Mouse (Mus musculus) limb, embryonic 11.5 days (tissue): ENCODE measurements at regions not wholly inside any gene's neighbourhood (a gene's known extent, or its start where the extent isn't known, plus 50 kb on each side); places are given as distances from the start of the nearest gene placed in this dataset.

Experiments used
- ATAC-seq: fragments of 200-750 bp; cut with Nextera tagmentation; 2 replicates; pipeline ENCODE4 v1.8.0; 2017; ENCODE audit warnings: low read depth; ENCODE audit not compliant: insufficient number of reproducible peaks, low FRiP score, low TSS enrichment
- DNase-seq: peaks from one replicate; pipeline ENCODE4 v3.0.0-alpha.2; 2015; ENCODE audit warnings: low spot score
- H3K27ac ChIP-seq: fragments of 300-500 bp; sonication (generic); replicated peaks from 2 replicates; pipeline ENCODE4 v1.5.1; 2014; ENCODE audit warnings: low read depth, mild to moderate bottlenecking, low read length
- H3K27me3 ChIP-seq: fragments of 300-500 bp; sonication (generic); 2 replicates; pipeline ENCODE4 v1.6.1; 2014; ENCODE audit warnings: mild to moderate bottlenecking, low read length, mixed read lengths; ENCODE audit not compliant: control insufficient read depth, insufficient read depth
- H3K36me3 ChIP-seq: fragments of 300-500 bp; sonication (generic); 2 replicates; pipeline ENCODE4 v1.6.1; 2014; ENCODE audit warnings: mild to moderate bottlenecking, low read length, moderate library complexity, mixed read lengths; ENCODE audit not compliant: control insufficient read depth, insufficient read depth
- H3K4me1 ChIP-seq: fragments of 300-500 bp; sonication (generic); 2 replicates; pipeline ENCODE4 v1.6.1; 2014; ENCODE audit warnings: low read length, mixed read lengths; ENCODE audit not compliant: control insufficient read depth, insufficient read depth
- H3K4me2 ChIP-seq: fragments of 300-500 bp; sonication (generic); 2 replicates; pipeline ENCODE4 v1.6.1; 2014; ENCODE audit warnings: low read depth, mild to moderate bottlenecking, moderate library complexity; ENCODE audit not compliant: severe bottlenecking
- H3K4me3 ChIP-seq: fragments of 300-500 bp; sonication (generic); 2 replicates; pipeline ENCODE4 v1.5.1; 2014; ENCODE audit warnings: low read depth, low read length
- H3K9ac ChIP-seq: fragments of 300-500 bp; sonication (generic); 2 replicates; pipeline ENCODE4 v1.6.1; 2014; ENCODE audit warnings: mild to moderate bottlenecking, low read length
- H3K9me3 ChIP-seq: fragments of 300-500 bp; sonication (generic); 2 replicates; pipeline ENCODE4 v1.6.1; 2016; ENCODE audit warnings: low read length; ENCODE audit not compliant: control insufficient read depth
- WGBS: fragments of 180-500 bp; shearing (Covaris S2); extraction: QIAGEN DNeasy Blood & Tissue Kit; methylation state at CpG from one replicate; pipeline ENCODE4 v1.1.7; 2014; 5-methylcytosine and 5-hydroxymethylcytosine counted together

- Histone ChIP-seq H3K27ac (no peak overlapping the region), H3K36me3 (no peaks in the 10 kb centered on the region), H3K9me3 (no peaks in the 10 kb centered on the region), H3K27me3 (no peaks in the 10 kb centered on the region), H3K9ac (no peak overlapping the region), H3K4me2 (no peak overlapping the region), H3K4me1 (no peaks in the 10 kb centered on the region), H3K4me3 (no peak overlapping the region)
- DNase-seq (no peak), ATAC-seq (no peak)
- WGBS, result 73% methylated on average over 10 of the region's 10 CpGs
These were observed 68.5 kb upstream of the Cxcl12 start for GRCm38 (mm10) chr6:117099871-117100270.

DNA sequence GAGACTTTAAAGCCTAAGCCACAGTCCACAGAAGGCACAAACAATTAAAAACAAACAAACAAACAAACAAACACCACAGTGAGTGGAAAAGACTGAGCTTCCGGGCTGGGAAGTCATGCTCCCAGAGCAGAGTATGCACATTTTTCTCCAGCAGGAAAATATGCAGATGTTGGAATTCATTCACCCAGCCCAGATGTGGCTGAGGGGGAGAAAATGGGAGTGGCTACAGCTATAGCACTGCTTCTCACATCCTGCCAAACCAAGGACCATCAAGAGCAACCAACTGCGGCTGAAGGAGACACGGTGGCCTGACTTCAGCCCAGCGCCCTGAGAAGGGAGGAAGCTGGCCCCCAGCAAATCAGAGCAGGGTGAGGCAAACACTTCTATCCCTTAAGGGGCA, 65.6 kb upstream of the Cxcl12 start:
- no peak overlapping the region for H3K9ac ChIP-seq
- no peaks in the 10 kb centered on the region for H3K27me3 ChIP-seq
- 76% methylated on average over 4 of the region's 4 CpGs for WGBS
- peaks cover 3% of the 10 kb centered on the region; the same call in 1 of the 2 replicates for H3K4me1 ChIP-seq
- no peak overlapping the region for H3K4me2 ChIP-seq
- no peaks in the 10 kb centered on the region for H3K36me3 ChIP-seq
- H3K4me3 ChIP-seq, result no peak overlapping the region
- ATAC-seq (no peak), DNase-seq (no peak)
- H3K9me3 ChIP-seq, result no peaks in the 10 kb centered on the region
- no peak overlapping the region for H3K27ac ChIP-seq

DNA sequence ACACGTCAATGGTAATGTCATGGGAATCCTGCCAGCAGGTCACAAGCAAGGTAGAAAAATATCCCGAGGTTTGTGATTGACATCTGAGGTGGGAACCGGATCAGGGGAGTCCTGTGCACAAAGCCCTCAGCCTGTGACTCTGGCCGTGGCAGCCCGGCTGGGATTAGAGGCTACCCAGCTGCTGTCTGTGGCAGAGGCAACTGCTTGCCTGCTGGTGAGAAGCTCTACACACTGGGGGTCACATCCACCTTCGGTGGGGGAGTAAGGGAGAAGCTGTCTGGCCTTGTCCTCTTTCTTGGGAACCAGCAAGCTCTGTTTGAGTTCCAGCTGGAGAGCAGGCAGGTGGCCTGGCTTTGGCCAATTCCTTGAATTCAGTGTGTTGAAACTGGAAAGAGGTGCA, 64.3 kb upstream of the Cxcl12 start:
- Histone ChIP-seq H3K4me1 (peaks cover 3% of the 10 kb centered on the region; the same call in 1 of the 2 replicates), H3K9ac (no peak overlapping the region), H3K27ac (no peak overlapping the region), H3K4me3 (no peak overlapping the region), H3K4me2 (no peak overlapping the region), H3K36me3 (no peaks in the 10 kb centered on the region), H3K27me3 (no peaks in the 10 kb centered on the region), H3K9me3 (no peaks in the 10 kb centered on the region)
- WGBS, result 89% methylated on average over 6 of the region's 6 CpGs
- DNase-seq, result no peak
- no peak for ATAC-seq

GRCm38 (mm10) chr6:117104463-117104862, 63.9 kb upstream of the Cxcl12 start:
- Histone ChIP-seq H3K36me3 (no peaks in the 10 kb centered on the region), H3K27me3 (no peaks in the 10 kb centered on the region), H3K27ac (no peak overlapping the region), H3K4me3 (no peak overlapping the region), H3K9ac (no peak overlapping the region), H3K4me2 (no peak overlapping the region), H3K9me3 (no peaks in the 10 kb centered on the region), H3K4me1 (peaks cover 3% of the 10 kb centered on the region; the same call in 1 of the 2 replicates)
- WGBS, result 74% methylated on average over 2 of the region's 2 CpGs
- no peak for ATAC-seq
- DNase-seq, result no peak

DNA sequence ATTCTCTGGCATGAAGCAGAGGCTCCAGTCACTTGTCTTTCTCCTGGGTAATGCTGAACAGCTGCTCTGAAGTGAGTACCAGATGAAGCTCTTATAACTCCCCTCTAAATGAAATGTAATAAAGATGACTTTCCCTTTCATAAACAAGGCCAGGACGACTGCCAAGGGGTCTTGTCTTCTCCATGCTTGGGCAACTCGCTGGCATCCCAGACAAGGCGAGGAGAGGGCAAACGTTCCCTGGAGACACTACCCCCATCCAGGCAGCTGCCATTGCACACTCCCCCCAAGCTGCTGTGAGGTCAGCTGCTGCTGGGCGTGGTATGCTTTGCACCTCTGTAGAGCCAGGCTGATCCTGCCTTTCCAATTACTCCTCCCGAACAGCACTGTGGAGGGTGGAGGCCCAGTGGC, 63.1 kb upstream of the Cxcl12 start:
- Histone ChIP-seq H3K27ac (no peak overlapping the region), H3K36me3 (no peaks in the 10 kb centered on the region), H3K9me3 (no peaks in the 10 kb centered on the region), H3K4me3 (no peak overlapping the region), H3K27me3 (no peaks in the 10 kb centered on the region), H3K4me1 (peaks cover 3% of the 10 kb centered on the region; the same call in 1 of the 2 replicates), H3K9ac (no peak overlapping the region), H3K4me2 (no peak overlapping the region)
- no peak for ATAC-seq
- 44% methylated on average over 6 of the region's 6 CpGs for WGBS
- no peak for DNase-seq

GRCm38 (mm10) chr6:117110291-117110690, 58.0 kb upstream of the Cxcl12 start:
- H3K4me3 ChIP-seq, result no peak overlapping the region
- WGBS, result 46% methylated on average over 3 of the region's 3 CpGs
- H3K36me3 ChIP-seq, result no peaks in the 10 kb centered on the region
- no peak for DNase-seq
- H3K9me3 ChIP-seq, result no peaks in the 10 kb centered on the region
- H3K27me3 ChIP-seq, result no peaks in the 10 kb centered on the region
- H3K4me2 ChIP-seq, result no peak overlapping the region
- ATAC-seq, result no peak
- H3K4me1 ChIP-seq, result peaks cover 3% of the 10 kb centered on the region; the same call in 1 of the 2 replicates
- no peak overlapping the region for H3K9ac ChIP-seq
- no peak overlapping the region for H3K27ac ChIP-seq

- Histone ChIP-seq H3K4me2 (no peak overlapping the region), H3K27me3 (no peaks in the 10 kb centered on the region), H3K4me3 (no peak overlapping the region), H3K4me1 (peaks cover 2% of the 10 kb centered on the region; the same call in 1 of the 2 replicates), H3K9ac (no peak overlapping the region), H3K9me3 (no peaks in the 10 kb centered on the region), H3K27ac (no peak overlapping the region), H3K36me3 (no peaks in the 10 kb centered on the region)
- no peak for DNase-seq
- WGBS, result 57% methylated on average over 8 of the region's 8 CpGs
- peak; percentile 21; the same call in 1 of the 2 replicates for ATAC-seq
These were observed 53.5 kb upstream of the Cxcl12 start for GRCm38 (mm10) chr6:117114859-117115258.

DNA sequence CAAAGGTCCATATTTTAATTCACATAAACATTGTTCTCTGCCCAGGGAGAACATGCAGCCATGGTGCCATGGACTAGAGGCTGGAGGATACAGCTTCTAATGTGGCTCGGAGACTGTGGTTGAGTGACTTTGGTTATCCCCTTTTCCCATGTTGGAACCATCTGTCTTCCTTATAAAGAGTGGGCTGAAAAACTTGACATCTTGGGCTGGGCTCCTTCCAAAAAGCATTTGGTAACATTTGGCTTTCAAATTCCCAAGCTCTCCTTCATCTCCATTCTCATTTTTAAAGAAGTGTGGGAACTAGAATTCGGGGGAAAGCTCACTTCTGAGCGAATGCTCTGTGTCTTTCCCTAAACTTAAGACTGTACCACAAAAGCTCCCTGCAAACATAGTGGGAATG, 50.3 kb upstream of the Cxcl12 start:
- peaks cover 2% of the 10 kb centered on the region; the same call in 1 of the 2 replicates for H3K4me1 ChIP-seq
- no peak for ATAC-seq
- DNase-seq, result no peak
- WGBS, result 83% methylated on average over 3 of the region's 3 CpGs
- H3K9me3 ChIP-seq, result no peaks in the 10 kb centered on the region
- H3K4me3 ChIP-seq, result no peak overlapping the region
- no peaks in the 10 kb centered on the region for H3K27me3 ChIP-seq
- H3K27ac ChIP-seq, result no peak overlapping the region
- H3K9ac ChIP-seq, result no peak overlapping the region
- no peak overlapping the region for H3K4me2 ChIP-seq
- no peaks in the 10 kb centered on the region for H3K36me3 ChIP-seq
